8 mouse cellular contexts compared by ENCODE assay signal in the genomic region with DNA sequence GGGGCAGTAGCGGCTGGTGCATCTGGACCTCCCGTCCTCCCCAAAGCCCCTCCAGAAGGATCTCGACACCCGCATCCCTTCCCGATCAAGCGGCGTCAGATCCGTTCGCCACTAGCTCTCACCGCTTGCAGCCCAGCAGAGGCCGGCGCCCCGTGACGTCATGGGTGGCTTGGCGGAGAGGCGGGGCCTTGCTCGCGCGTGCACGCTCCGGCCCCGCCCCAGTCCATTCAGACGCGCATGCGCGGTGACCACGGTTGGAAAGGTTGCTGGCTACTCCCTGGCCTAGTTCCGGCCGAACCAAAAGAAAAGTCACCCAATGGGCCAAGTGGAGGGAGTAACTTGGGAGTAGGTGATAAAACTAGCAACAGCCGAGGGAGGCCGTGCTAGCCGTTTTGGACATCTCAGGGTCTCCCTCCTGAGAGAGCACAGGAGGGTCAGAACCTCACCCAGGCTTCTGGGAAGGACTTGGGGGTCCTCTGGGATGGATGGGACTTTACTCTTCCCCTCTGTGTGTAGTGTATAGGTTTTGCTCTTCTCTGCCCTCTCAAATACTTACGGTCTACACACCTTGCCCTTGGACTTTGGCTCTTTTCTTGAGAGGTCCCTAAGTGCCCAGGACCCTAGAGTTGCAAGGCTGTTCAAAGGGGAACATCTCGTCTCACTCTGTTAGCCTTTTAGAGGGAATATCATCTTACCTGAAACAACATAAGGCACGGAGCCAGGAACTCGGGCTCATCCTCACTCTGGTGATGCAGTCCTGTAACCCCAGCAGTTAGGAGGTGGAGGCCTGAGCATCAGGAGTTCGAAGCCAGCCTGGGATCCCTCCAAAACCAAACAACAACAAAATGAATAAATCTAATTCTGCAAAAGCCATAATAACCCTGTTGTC. TPM values are rescaled to one million over a fixed set of nuclear protein-coding genes. Genes with fewer than 3 reads are reported as not detected.
A peak's percentile ranks its signal among the peaks of the same experiment; 100 is the strongest.
DNase-seq lines count a peak whose midpoint lies in the region; ATAC-seq lines count a peak whose summit lies in the region.

No protein-coding gene starts in this region.

- H3K36me3 ChIP-seq in heart, embryonic 14.5 days (ENCODE audit: control insufficient read depth, insufficient read depth, low read length): 0 out of 2 replicates have a peak, but pooled peaks cover 4% of the 10 kb centered on the region
- H3K36me3 ChIP-seq in liver, embryonic 13.5 days: no peaks in the 10 kb centered on the region
- H3K36me3 ChIP-seq in stomach, embryonic 16.5 days (ENCODE audit: control insufficient read depth, insufficient read depth, low read length): no peaks in the 10 kb centered on the region

- peak overlapping the region; percentile 76 for H3K4me2 ChIP-seq in heart, embryonic 14.5 days (ENCODE audit: low read length)
- peak overlapping the region; percentile 72 for H3K4me2 ChIP-seq in liver, embryonic 13.5 days
- H3K4me2 ChIP-seq in stomach, embryonic 16.5 days (ENCODE audit: low read depth, low read length): peak overlapping the region; percentile 82

- ATAC-seq in erythroid progenitor cell, adult 5-6 weeks (replicated peaks; ENCODE audit: low FRiP score, poor library complexity, severe bottlenecking): peak; percentile 93
- peak; percentile 94 for ATAC-seq in heart, embryonic 14.5 days (ENCODE audit: insufficient number of reproducible peaks, insufficient read depth, low FRiP score, low read depth)
- peak; percentile 93 for ATAC-seq in liver, embryonic 13.5 days (ENCODE audit: low read depth)
- peak; percentile 98 for ATAC-seq in stomach, embryonic 16.5 days (ENCODE audit: insufficient read depth, low FRiP score)

- peaks cover 6 to 13% of the 10 kb centered on the region in 2 experiments for H3K4me1 ChIP-seq in heart, embryonic 14.5 days (ENCODE audit: control insufficient read depth in 2 of 2, insufficient read depth in 2 of 2, low read length in 2 of 2)
- H3K4me1 ChIP-seq in liver, embryonic 13.5 days (replicated peaks): peaks cover 22% of the 10 kb centered on the region
- H3K4me1 ChIP-seq in stomach, embryonic 16.5 days (ENCODE audit: control insufficient read depth, insufficient read depth, low read length): peaks cover 15% of the 10 kb centered on the region

- H3K27me3 ChIP-seq in heart, embryonic 14.5 days (ENCODE audit: control insufficient read depth, insufficient read depth, low read length): no peaks in the 10 kb centered on the region
- no peaks in the 10 kb centered on the region for H3K27me3 ChIP-seq in liver, embryonic 13.5 days
- no peaks in the 10 kb centered on the region for H3K27me3 ChIP-seq in stomach, embryonic 16.5 days (ENCODE audit: control insufficient read depth, insufficient read depth, low read length)

- no peaks in the 10 kb centered on the region for H3K9me3 ChIP-seq in heart, embryonic 14.5 days (ENCODE audit: control insufficient read depth, low read length)
- H3K9me3 ChIP-seq in liver, embryonic 13.5 days (replicated peaks): no peaks in the 10 kb centered on the region
- H3K9me3 ChIP-seq in stomach, embryonic 16.5 days (replicated peaks; ENCODE audit: control insufficient read depth, low read length): no peaks in the 10 kb centered on the region

- WGBS in heart, embryonic 14.5 days: 11% methylated on average over 37 of the region's 37 CpGs
- 10% methylated on average over 37 of the region's 37 CpGs for WGBS in liver, embryonic 13.5 days (ENCODE audit: insufficient replicate concordance)
- WGBS in stomach, embryonic 16.5 days: 11% methylated on average over 37 of the region's 37 CpGs

- peak; percentile 91 for DNase-seq in CD4-positive helper T cell, adult 2 months (ENCODE audit: low read depth, low spot score)
- DNase-seq in brain, embryonic 18.5 days (ENCODE audit: low read depth, low spot score): peak; percentile 78
- DNase-seq in kidney, postnatal 14 days: peak; percentile 98
- DNase-seq in liver, embryonic 13.5 days: peak; percentile 91
- peak; percentile 99 for DNase-seq in neural tube, embryonic 10.5 days (ENCODE audit: extremely low spot score, low spot score)

- H3K4me3 ChIP-seq in heart, embryonic 14.5 days (ENCODE audit: control insufficient read depth in 1 of 2, insufficient read depth in 1 of 2, low read depth in 1 of 2, low read length in 2 of 2): peak overlapping the region; percentile 67 to 72
- H3K4me3 ChIP-seq in liver, embryonic 13.5 days (replicated peaks): peak overlapping the region; percentile 73
- peak overlapping the region; percentile 69 for H3K4me3 ChIP-seq in stomach, embryonic 16.5 days (replicated peaks; ENCODE audit: low read length)

- peak overlapping the region; percentile 34 to 80; a peak in 3 of 4 replicates for H3K27ac ChIP-seq in heart, embryonic 14.5 days (replicated peaks in 1 of 2; ENCODE audit: control insufficient read depth in 1 of 2, insufficient read depth in 1 of 2, low read depth in 2 of 2, low read length in 2 of 2)
- H3K27ac ChIP-seq in liver, embryonic 13.5 days: peak overlapping the region; percentile 67
- H3K27ac ChIP-seq in stomach, embryonic 16.5 days (ENCODE audit: low read length): peak overlapping the region; percentile 78

- H3K9ac ChIP-seq in heart, embryonic 14.5 days (ENCODE audit: low read length): peak overlapping the region; percentile 83
- peak overlapping the region; percentile 83 for H3K9ac ChIP-seq in liver, embryonic 13.5 days
- peak overlapping the region; percentile 86 for H3K9ac ChIP-seq in stomach, embryonic 16.5 days (ENCODE audit: low read length)

RNA-seq across cellular contexts. Expression of a gene that starts 13.8 kb away (rescaled TPM):
- 23.1 and 38.2 TPM in 2 replicates for total RNA-seq in erythroid progenitor cell, adult 5-6 weeks (2015; ENCODE audit: low replicate concordance)
- 65.6 and 76.2 TPM in 2 replicates for total RNA-seq in erythroid progenitor cell, adult 5-6 weeks (2017; ENCODE audit: low replicate concordance)
- 19.8 and 21.7 TPM in 2 replicates for polyA plus RNA-seq in heart, embryonic 14.5 days (2014; fragmentation: Nextera tagmentation; extraction: Ambion mirVana)
- polyA plus RNA-seq in liver, embryonic 13.5 days (2015; fragmentation: Nextera tagmentation; extraction: Ambion mirVana): 11.6 and 12.9 TPM in 2 replicates
- polyA plus RNA-seq in stomach, embryonic 16.5 days (2015; fragmentation: Nextera tagmentation; extraction: Ambion mirVana): 40.1 and 43.3 TPM in 2 replicates

RNA-seq across cellular contexts. Expression of a gene that starts 24.4 kb away (rescaled TPM):
- total RNA-seq in erythroid progenitor cell, adult 5-6 weeks (2015; ENCODE audit: low replicate concordance): 3.2 and 5.4 TPM in 2 replicates
- 4.0 and 10.4 TPM in 2 replicates for total RNA-seq in erythroid progenitor cell, adult 5-6 weeks (2017; ENCODE audit: low replicate concordance)
- 21.6 and 22.7 TPM in 2 replicates for polyA plus RNA-seq in heart, embryonic 14.5 days (2014; fragmentation: Nextera tagmentation; extraction: Ambion mirVana)
- 16.1 and 16.5 TPM in 2 replicates for polyA plus RNA-seq in liver, embryonic 13.5 days (2015; fragmentation: Nextera tagmentation; extraction: Ambion mirVana)
- polyA plus RNA-seq in stomach, embryonic 16.5 days (2015; fragmentation: Nextera tagmentation; extraction: Ambion mirVana): 30.2 and 34.1 TPM in 2 replicates

RNA-seq across cellular contexts. Expression of a gene that starts 30.3 kb away (rescaled TPM):
- 21.6 TPM in 1 of 2 replicates, not detected in the other for total RNA-seq in erythroid progenitor cell, adult 5-6 weeks (2015; ENCODE audit: low replicate concordance)
- total RNA-seq in erythroid progenitor cell, adult 5-6 weeks (2017; ENCODE audit: low replicate concordance): 0.53 and 3.3 TPM in 2 replicates
- polyA plus RNA-seq in heart, embryonic 14.5 days (2014; fragmentation: Nextera tagmentation; extraction: Ambion mirVana): 11.3 and 11.9 TPM in 2 replicates
- 6.2 and 6.9 TPM in 2 replicates for polyA plus RNA-seq in liver, embryonic 13.5 days (2015; fragmentation: Nextera tagmentation; extraction: Ambion mirVana)
- polyA plus RNA-seq in stomach, embryonic 16.5 days (2015; fragmentation: Nextera tagmentation; extraction: Ambion mirVana): 11.3 and 12.8 TPM in 2 replicates

RNA-seq across cellular contexts. Expression of a gene that starts 36.2 kb away (rescaled TPM):
- 19.1 and 20.1 TPM in 2 replicates for total RNA-seq in erythroid progenitor cell, adult 5-6 weeks (2015; ENCODE audit: low replicate concordance)
- total RNA-seq in erythroid progenitor cell, adult 5-6 weeks (2017; ENCODE audit: low replicate concordance): 20.2 and 30.4 TPM in 2 replicates
- 47.9 and 51.9 TPM in 2 replicates for polyA plus RNA-seq in heart, embryonic 14.5 days (2014; fragmentation: Nextera tagmentation; extraction: Ambion mirVana)
- polyA plus RNA-seq in liver, embryonic 13.5 days (2015; fragmentation: Nextera tagmentation; extraction: Ambion mirVana): 55.2 and 65.3 TPM in 2 replicates
- polyA plus RNA-seq in stomach, embryonic 16.5 days (2015; fragmentation: Nextera tagmentation; extraction: Ambion mirVana): 62.2 and 64.8 TPM in 2 replicates

RNA-seq across cellular contexts. Expression of a gene that starts 36.6 kb away (rescaled TPM):
- 50.8 and 63.3 TPM in 2 replicates for total RNA-seq in erythroid progenitor cell, adult 5-6 weeks (2015; ENCODE audit: low replicate concordance)
- 193 and 296 TPM in 2 replicates for total RNA-seq in erythroid progenitor cell, adult 5-6 weeks (2017; ENCODE audit: low replicate concordance)
- 10.7 and 11.5 TPM in 2 replicates for polyA plus RNA-seq in heart, embryonic 14.5 days (2014; fragmentation: Nextera tagmentation; extraction: Ambion mirVana)
- polyA plus RNA-seq in liver, embryonic 13.5 days (2015; fragmentation: Nextera tagmentation; extraction: Ambion mirVana): 17.8 and 18.9 TPM in 2 replicates
- 22.9 and 24.4 TPM in 2 replicates for polyA plus RNA-seq in stomach, embryonic 16.5 days (2015; fragmentation: Nextera tagmentation; extraction: Ambion mirVana)

Comparison
In these comparisons a context has a peak if more than half of its experiments do, and no peak if none do; other contexts are left out.
1. Peak in every context shown above with its lines: DNase-seq, ATAC-seq, H3K4me3 ChIP-seq and H3K27ac ChIP-seq.